Mouse (Mus musculus): ENCODE results near the gene E130309D02Rik. TPM values are rescaled to one million over a fixed set of nuclear protein-coding genes. Genes with fewer than 3 reads are reported as not detected.

The E130309D02Rik gene
- polyA plus RNA-seq, 1 experiment from 2014 or later: 46.6 TPM

- DNase-seq (no peak), ATAC-seq (ENCODE audit: insufficient read depth) (no peak)
- Histone ChIP-seq H3K27me3 (ENCODE audit: insufficient read depth, low read length) (no peaks in the 10 kb centered on the region), H3K9ac (no peak overlapping the region), H3K4me1 (ENCODE audit: insufficient read depth) (0 out of 2 replicates have a peak, but pooled peaks cover 4% of the 10 kb centered on the region), H3K9me3 (ENCODE audit: low read depth, low read length) (no peaks in the 10 kb centered on the region), H3K4me2 (no peak overlapping the region), H3K4me3 (ENCODE audit: low read depth, low read length) (no peak overlapping the region), H3K27ac (ENCODE audit: low read depth) (no peak overlapping the region), H3K36me3 (ENCODE audit: insufficient read depth) (peaks cover 76% of the 10 kb centered on the region)
- TF ChIP-seq CTCF (IDR thresholded peaks at IDR 0.05; ENCODE audit: low read depth): no peak
- 93% methylated on average over 7 of the region's 7 CpGs for WGBS
Observed at GRCm38 (mm10) chr5:143309916-143310315, 5.2 kb downstream of the E130309D02Rik start.

GRCm38 (mm10) chr5:143308825-143309224, 6.3 kb downstream of the E130309D02Rik start:
- 67% methylated on average over 5 of the region's 5 CpGs for WGBS

GRCm38 (mm10) chr5:143304251-143304650, 10.9 kb downstream of the E130309D02Rik start:
- DNase-seq (no peak), ATAC-seq (ENCODE audit: insufficient read depth) (no peak)
- Histone ChIP-seq H3K27ac (ENCODE audit: low read depth) (no peak overlapping the region), H3K4me1 (ENCODE audit: insufficient read depth) (no peaks in the 10 kb centered on the region), H3K4me2 (no peak overlapping the region), H3K36me3 (ENCODE audit: insufficient read depth) (peaks cover 97% of the 10 kb centered on the region), H3K9me3 (ENCODE audit: low read depth, low read length) (no peaks in the 10 kb centered on the region), H3K4me3 (ENCODE audit: low read depth, low read length) (no peak overlapping the region), H3K9ac (no peak overlapping the region), H3K27me3 (ENCODE audit: insufficient read depth, low read length) (no peaks in the 10 kb centered on the region)
- 86% methylated on average over 7 of the region's 7 CpGs for WGBS
- no peak for TF ChIP-seq CTCF (IDR thresholded peaks at IDR 0.05; ENCODE audit: low read depth)

More at GRCm38 (mm10) chr5:143308825-143309224, 6.3 kb downstream of the E130309D02Rik start:
- Histone ChIP-seq H3K27me3 (ENCODE audit: insufficient read depth, low read length) (no peaks in the 10 kb centered on the region), H3K36me3 (ENCODE audit: insufficient read depth) (peaks cover 85% of the 10 kb centered on the region), H3K27ac (ENCODE audit: low read depth) (no peak overlapping the region), H3K4me2 (no peak overlapping the region), H3K4me3 (ENCODE audit: low read depth, low read length) (no peak overlapping the region), H3K9me3 (ENCODE audit: low read depth, low read length) (no peaks in the 10 kb centered on the region), H3K9ac (no peak overlapping the region), H3K4me1 (ENCODE audit: insufficient read depth) (0 out of 2 replicates have a peak, but pooled peaks cover under 1% of the 10 kb centered on the region)
- DNase-seq (no peak), ATAC-seq (ENCODE audit: insufficient read depth) (0 out of 2 replicates have a peak, but pooled peaks have one; percentile 32)
- no peak for TF ChIP-seq CTCF (IDR thresholded peaks at IDR 0.05; ENCODE audit: low read depth)

- no peak for ATAC-seq (ENCODE audit: insufficient read depth)
- Histone ChIP-seq H3K9me3 (ENCODE audit: low read depth, low read length) (no peaks in the 10 kb centered on the region), H3K27ac (ENCODE audit: low read depth) (no peak overlapping the region), H3K4me1 (ENCODE audit: insufficient read depth) (peaks cover 8% of the 10 kb centered on the region; the same call in 1 of the 2 replicates), H3K4me2 (no peak overlapping the region), H3K27me3 (ENCODE audit: insufficient read depth, low read length) (no peaks in the 10 kb centered on the region), H3K9ac (no peak overlapping the region), H3K4me3 (ENCODE audit: low read depth, low read length) (no peak overlapping the region), H3K36me3 (ENCODE audit: insufficient read depth) (peaks cover 73% of the 10 kb centered on the region)
- peak; percentile 39 for DNase-seq
- WGBS: 71% methylated on average over 8 of the region's 8 CpGs
- TF ChIP-seq CTCF (IDR thresholded peaks at IDR 0.05; ENCODE audit: low read depth): peak; percentile 64
Observed at GRCm38 (mm10) chr5:143301296-143301695, 13.9 kb downstream of the E130309D02Rik start.

GRCm38 (mm10) chr5:143299686-143300085, 15.5 kb downstream of the E130309D02Rik start:
- peaks cover 57% of the 10 kb centered on the region for H3K36me3 ChIP-seq (ENCODE audit: insufficient read depth)
- WGBS: 90% methylated on average over 4 of the region's 4 CpGs

GRCm38 (mm10) chr5:143298391-143298790, 16.8 kb downstream of the E130309D02Rik start:
- 81% methylated on average over 7 of the region's 7 CpGs for WGBS
- peaks cover 46% of the 10 kb centered on the region for H3K36me3 ChIP-seq (ENCODE audit: insufficient read depth)
- H3K9me3 ChIP-seq (ENCODE audit: low read depth, low read length): no peaks in the 10 kb centered on the region
- peak; percentile 39 for DNase-seq
- H3K4me2 ChIP-seq: no peak overlapping the region
- H3K27me3 ChIP-seq (ENCODE audit: insufficient read depth, low read length): peaks cover 13% of the 10 kb centered on the region
- no peak overlapping the region for H3K27ac ChIP-seq (ENCODE audit: low read depth)
- no peak overlapping the region for H3K9ac ChIP-seq
- H3K4me3 ChIP-seq (ENCODE audit: low read depth, low read length): no peak overlapping the region
- no peak for ATAC-seq (ENCODE audit: insufficient read depth)
- peak; percentile 54 for TF ChIP-seq CTCF (IDR thresholded peaks at IDR 0.05; ENCODE audit: low read depth)
- peaks cover 8% of the 10 kb centered on the region; the same call in 1 of the 2 replicates for H3K4me1 ChIP-seq (ENCODE audit: insufficient read depth)

More at GRCm38 (mm10) chr5:143299686-143300085, 15.5 kb downstream of the E130309D02Rik start:
- TF ChIP-seq CTCF (IDR thresholded peaks at IDR 0.05; ENCODE audit: low read depth): peak; percentile 83
- Histone ChIP-seq H3K4me3 (ENCODE audit: low read depth, low read length) (no peak overlapping the region), H3K9me3 (ENCODE audit: low read depth, low read length) (no peaks in the 10 kb centered on the region), H3K27me3 (ENCODE audit: insufficient read depth, low read length) (peaks cover under 1% of the 10 kb centered on the region; the same call in 1 of the 2 replicates), H3K4me1 (ENCODE audit: insufficient read depth) (peaks cover 8% of the 10 kb centered on the region; the same call in 1 of the 2 replicates), H3K4me2 (no peak overlapping the region), H3K27ac (ENCODE audit: low read depth) (no peak overlapping the region), H3K9ac (no peak overlapping the region)
- DNase-seq (peak; percentile 69), ATAC-seq (ENCODE audit: insufficient read depth) (no peak)

- ATAC-seq (ENCODE audit: insufficient read depth): peak; percentile 60
- WGBS: 66% methylated on average over 9 of the region's 9 CpGs
Observed at GRCm38 (mm10) chr5:143297986-143298385, 17.2 kb downstream of the E130309D02Rik start.

More at GRCm38 (mm10) chr5:143297986-143298385, 17.2 kb downstream of the E130309D02Rik start:
- Histone ChIP-seq H3K9me3 (ENCODE audit: low read depth, low read length) (no peaks in the 10 kb centered on the region), H3K4me1 (ENCODE audit: insufficient read depth) (peaks cover 8% of the 10 kb centered on the region; the same call in 1 of the 2 replicates), H3K27ac (ENCODE audit: low read depth) (no peak overlapping the region), H3K4me2 (no peak overlapping the region), H3K9ac (no peak overlapping the region), H3K36me3 (ENCODE audit: insufficient read depth) (peaks cover 42% of the 10 kb centered on the region), H3K4me3 (ENCODE audit: low read depth, low read length) (no peak overlapping the region), H3K27me3 (ENCODE audit: insufficient read depth, low read length) (peaks cover 17% of the 10 kb centered on the region)
- no peak for TF ChIP-seq CTCF (IDR thresholded peaks at IDR 0.05; ENCODE audit: low read depth)
- DNase-seq: peak; percentile 80

All from lung, embryonic 14.5 days (tissue).